Mouse (Mus musculus) CH12.LX (cell line): ENCODE results near the gene Ippk. TPM values are rescaled to one million over a fixed set of nuclear protein-coding genes. Genes with fewer than 3 reads are reported as not detected.

Experiments used
- DNase-seq: peaks from one replicate; pipeline ENCODE4 v3.0.0-alpha.2; 2013; ENCODE audit errors: extremely low read depth
- H3K27ac ChIP-seq: 2 replicates; pipeline ENCODE4 v1.5.1; 2012; ENCODE audit warnings: low read depth, mild to moderate bottlenecking, control low read depth, moderate library complexity; ENCODE audit not compliant: insufficient read depth
- H3K27me3 ChIP-seq: replicated peaks from 2 replicates; pipeline ENCODE3; 2012; ENCODE audit warnings: inconsistent platforms
- H3K36me3 ChIP-seq, 2 experiments: replicated peaks in 1 of 2; 2 replicates each; pipeline versions ENCODE3 to v1.6.1; 2012; ENCODE audit warnings: inconsistent platforms in 1 of 2, low read length in 1 of 2, mild to moderate bottlenecking in 1 of 2, mixed read lengths in 1 of 2, moderate library complexity in 1 of 2; ENCODE audit not compliant: control insufficient read depth in 1 of 2, insufficient read depth in 1 of 2
- H3K4me1 ChIP-seq, 2 experiments: 2 replicates each; pipeline ENCODE4 v1.6.1; 2012; ENCODE audit warnings: inconsistent platforms in 1 of 2, moderate library complexity in 1 of 2; ENCODE audit not compliant: insufficient read depth in 2 of 2, control insufficient read depth in 1 of 2
- H3K4me2 ChIP-seq: 2 replicates; pipeline ENCODE4 v1.6.1; 2012; ENCODE audit warnings: low read depth, mild to moderate bottlenecking, control low read depth; ENCODE audit not compliant: poor library complexity, insufficient read depth, severe bottlenecking
- H3K4me3 ChIP-seq, 3 experiments: fragments of 150-350 bp in 1 of 3; sonication (generic) in 1 of 3; replicated peaks in 1 of 3; 2 replicates each; pipeline versions ENCODE3 to v1.5.1; 2011 to 2012; ENCODE audit warnings: low read depth in 2 of 3, low read length in 2 of 3, mild to moderate bottlenecking in 2 of 3, moderate library complexity in 2 of 3, control low read depth in 1 of 3, improper control_type of control experiment in 1 of 3, inconsistent platforms in 1 of 3, mixed read lengths in 1 of 3; ENCODE audit not compliant: poor library complexity in 1 of 3
- H3K79me2 ChIP-seq: replicated peaks from 2 replicates; pipeline ENCODE4 v1.6.1; 2012; ENCODE audit warnings: mild to moderate bottlenecking, moderate library complexity; ENCODE audit not compliant: control insufficient read depth, poor library complexity, insufficient read depth, severe bottlenecking; ENCODE audit errors: extremely low read depth
- H3K9ac ChIP-seq: 2 replicates; pipeline ENCODE4 v1.6.1; 2012; ENCODE audit warnings: low read depth, mild to moderate bottlenecking, control low read depth, moderate library complexity; ENCODE audit not compliant: insufficient read depth
- H3K9me3 ChIP-seq: replicated peaks from 2 replicates; pipeline ENCODE3; 2012; ENCODE audit warnings: low read length, inconsistent platforms, mixed read lengths
- BHLHE40 ChIP-seq: IDR thresholded peaks from 2 replicates; pipeline ENCODE4 v1.6.1; 2011; ENCODE audit warnings: mild to moderate bottlenecking, low read depth, low read length, improper control_type of control experiment
- CTCF ChIP-seq, 2 experiments: IDR thresholded peaks in 1 of 2; conservative IDR thresholded peaks in 1 of 2; 2 replicates each; pipeline ENCODE4 v1.5.1; 2011 to 2012; ENCODE audit warnings: low read depth in 2 of 2, low read length in 2 of 2, improper control_type of control experiment in 1 of 2, inconsistent platforms in 1 of 2, mild to moderate bottlenecking in 1 of 2, moderate library complexity in 1 of 2
- E2F4 ChIP-seq: IDR thresholded peaks from 2 replicates; pipeline ENCODE4 v1.6.1; 2011; ENCODE audit warnings: low read depth, low read length, improper control_type of control experiment; ENCODE audit not compliant: insufficient replicate concordance
- MAX ChIP-seq: IDR thresholded peaks from 2 replicates; pipeline ENCODE4 v1.6.1; 2011; ENCODE audit warnings: low read length, improper control_type of control experiment
- MXI1 ChIP-seq: IDR thresholded peaks from 2 replicates; pipeline ENCODE4 v1.6.1; 2011; ENCODE audit warnings: mild to moderate bottlenecking, low read depth, low read length, improper control_type of control experiment
- MYC ChIP-seq: IDR thresholded peaks from 2 replicates; pipeline ENCODE4 v1.6.1; 2011; ENCODE audit warnings: low read depth, mild to moderate bottlenecking, improper control_type of control experiment, low read length
- NRF1 ChIP-seq: IDR thresholded peaks from 2 replicates; pipeline ENCODE4 v1.6.1; 2014; ENCODE audit warnings: low read depth, mild to moderate bottlenecking, inconsistent platforms, low read length, improper control_type of control experiment, moderate library complexity
- POLR2AphosphoS2 ChIP-seq: IDR thresholded peaks from 2 replicates; pipeline ENCODE4 v1.6.1; 2011; ENCODE audit warnings: low read depth, low read length, improper control_type of control experiment
- RAD21 ChIP-seq: IDR thresholded peaks from 2 replicates; pipeline ENCODE4 v1.6.1; 2011; ENCODE audit warnings: low read depth, mild to moderate bottlenecking, low read length, improper control_type of control experiment, moderate library complexity
- SMC3 ChIP-seq: IDR thresholded peaks from 2 replicates; pipeline ENCODE4 v1.6.1; 2011; ENCODE audit warnings: low read depth, low read length, improper control_type of control experiment
- UBTF ChIP-seq: IDR thresholded peaks from 2 replicates; pipeline ENCODE4 v1.6.1; 2012; ENCODE audit warnings: low read depth, mild to moderate bottlenecking, inconsistent platforms, low read length, improper control_type of control experiment, moderate library complexity
- USF2 ChIP-seq: conservative IDR thresholded peaks from 2 replicates; pipeline ENCODE4 v1.6.1; 2011; ENCODE audit warnings: low read depth, low read length, improper control_type of control experiment
- ZNF384 ChIP-seq: IDR thresholded peaks from 2 replicates; pipeline ENCODE4 v1.6.1; 2012; ENCODE audit warnings: low read depth, low read length, improper control_type of control experiment, inconsistent platforms
- dilution Hi-C: fragments of 300-500 bp; cut with MboI; formaldehyde crosslinking; loops from 2 replicates; pipeline ENCODE4 v1.14.3; 2020; ENCODE audit warnings: low sequenced_read_pairs; ENCODE audit not compliant: extremely low pct_unique_long_range_greater_than_20kb, extremely low pct_ligation_motif_present
- in situ Hi-C: fragments of 300-500 bp; cut with MboI; formaldehyde crosslinking; loops from 3 replicates; pipeline ENCODE4 v1.14.3; 2019; ENCODE audit warnings: low sequenced_read_pairs, low pct_ligation_motif_present, low pct_unique_long_range_greater_than_20kb, mixed read lengths
- polyA plus RNA-seq: library from polyadenylated mRNA; unstranded; fragments of >175 nt; gene quantifications from 2 replicates; pipeline ENCODE4 v1.2.1, GENCODE M21; 2012; ENCODE audit warnings: low read depth; ENCODE audit not compliant: insufficient read length
- total RNA-seq, 2 experiments: library from RNA; depleted of rRNA; stranded (reverse); fragments of 300-350 nt in 1 of 2; fragments of >200 nt in 1 of 2; gene quantifications; 2 replicates each; pipeline ENCODE4 v1.2.3; 2012 to 2014

The Ippk gene
- total and polyA plus RNA-seq, 3 experiments: 8.7 to 21.5 (median 10.3) TPM

DNA sequence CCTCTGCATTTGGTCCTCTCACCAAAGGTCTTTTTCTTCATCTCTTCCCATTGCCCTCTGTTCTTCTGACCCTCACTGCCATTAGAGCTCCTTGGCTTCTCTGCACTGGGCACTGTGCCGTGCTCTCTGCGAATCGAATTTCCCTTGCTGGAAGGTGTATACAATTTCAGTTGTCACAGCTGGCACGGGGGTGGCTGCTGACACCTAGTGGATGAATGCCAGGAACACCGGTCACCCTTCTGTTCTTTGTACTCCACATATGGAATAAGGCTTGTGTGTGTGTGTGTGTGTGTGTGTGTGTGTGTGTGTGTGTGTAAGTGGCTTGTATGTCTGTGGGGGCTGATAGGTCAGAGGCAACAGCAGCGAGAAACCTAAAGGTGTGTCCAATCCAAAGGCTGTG, 20.9 kb upstream of the Ippk start:
- peak; percentile 34 for DNase-seq
- H3K27ac ChIP-seq: no peak overlapping the region
- no peaks in the 10 kb centered on the region for H3K9me3 ChIP-seq
- in situ Hi-C loops: no loop called here
- peaks cover 1 to 7% of the 10 kb centered on the region in 2 experiments; a peak in 3 of 4 replicates for H3K4me1 ChIP-seq
- no peaks in the 10 kb centered on the region for H3K79me2 ChIP-seq
- no peak overlapping the region for H3K4me2 ChIP-seq
- TF ChIP-seq SMC3 (peak; percentile 42; the same call in 1 of the 2 replicates), RAD21 (peak; percentile 59), MYC (no peak), NRF1 (no peak), CTCF (conservative IDR thresholded peaks at IDR 0.05 in 1 of 2, IDR thresholded peaks at IDR 0.05 in 1 of 2; ENCODE audit: low read depth in 2 of 2, low read length in 2 of 2) (peak in 1 of 2 experiments; percentile 64; a peak in 2 of 4 replicates)
- dilution Hi-C loops: no loop called here
- no peak overlapping the region for H3K9ac ChIP-seq
- H3K36me3 ChIP-seq: no peaks in the 10 kb centered on the region
- H3K27me3 ChIP-seq: no peaks in the 10 kb centered on the region
- no peak overlapping the region for H3K4me3 ChIP-seq

DNA sequence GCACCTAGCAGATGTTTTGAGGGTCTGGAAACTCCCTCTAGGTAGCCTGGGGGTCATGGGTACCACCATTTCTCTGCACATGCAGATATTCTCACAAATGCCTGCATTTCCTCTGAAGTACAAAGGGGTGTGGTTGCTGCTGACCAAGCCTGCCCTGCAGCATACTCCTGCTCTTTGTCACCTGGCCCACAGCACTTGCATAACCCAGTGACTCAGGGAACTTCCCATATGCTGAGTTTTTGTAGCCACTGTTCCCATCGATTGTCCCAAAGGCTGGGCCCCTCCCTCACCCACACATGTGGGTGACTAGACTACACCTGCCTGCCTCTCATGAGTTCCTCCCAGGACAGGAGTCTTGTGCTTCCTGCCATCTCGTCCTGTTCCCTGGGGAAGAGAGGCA, 18.4 kb upstream of the Ippk start:
- Histone ChIP-seq H3K27ac (no peak overlapping the region), H3K9ac (no peak overlapping the region), H3K4me1 (peaks cover 0 to 7% of the 10 kb centered on the region in 2 experiments; a peak in 2 of 4 replicates), H3K4me3 (no peak overlapping the region), H3K4me2 (no peak overlapping the region), H3K9me3 (no peaks in the 10 kb centered on the region), H3K27me3 (no peaks in the 10 kb centered on the region), H3K36me3 (no peaks in the 10 kb centered on the region), H3K79me2 (no peaks in the 10 kb centered on the region)
- dilution Hi-C loops: no loop called here
- no peak for TF ChIP-seq MAX
- TF ChIP-seq BHLHE40: 0 out of 2 replicates have a peak, but pooled peaks have one; percentile 8
- DNase-seq: no peak
- in situ Hi-C loops: no loop called here

- DNase-seq: no peak
- in situ Hi-C loops (no loop called here), dilution Hi-C loops (no loop called here)
- Histone ChIP-seq H3K27ac (no peak overlapping the region), H3K4me1 (peaks cover 0 to 1% of the 10 kb centered on the region in 2 experiments; a peak in 2 of 4 replicates), H3K9ac (no peak overlapping the region), H3K36me3 (no peaks in the 10 kb centered on the region), H3K79me2 (no peaks in the 10 kb centered on the region), H3K4me2 (no peak overlapping the region), H3K27me3 (peaks cover 6% of the 10 kb centered on the region), H3K4me3 (no peak overlapping the region), H3K9me3 (peaks cover 4% of the 10 kb centered on the region)
- TF ChIP-seq MXI1 (no peak), ZNF384 (no peak), UBTF (no peak), E2F4 (no peak), USF2 (no peak), POLR2AphosphoS2 (no peak)
Observed at GRCm38 (mm10) chr13:49407795-49408194, 13.3 kb upstream of the Ippk start.
